In the genomic region with DNA sequence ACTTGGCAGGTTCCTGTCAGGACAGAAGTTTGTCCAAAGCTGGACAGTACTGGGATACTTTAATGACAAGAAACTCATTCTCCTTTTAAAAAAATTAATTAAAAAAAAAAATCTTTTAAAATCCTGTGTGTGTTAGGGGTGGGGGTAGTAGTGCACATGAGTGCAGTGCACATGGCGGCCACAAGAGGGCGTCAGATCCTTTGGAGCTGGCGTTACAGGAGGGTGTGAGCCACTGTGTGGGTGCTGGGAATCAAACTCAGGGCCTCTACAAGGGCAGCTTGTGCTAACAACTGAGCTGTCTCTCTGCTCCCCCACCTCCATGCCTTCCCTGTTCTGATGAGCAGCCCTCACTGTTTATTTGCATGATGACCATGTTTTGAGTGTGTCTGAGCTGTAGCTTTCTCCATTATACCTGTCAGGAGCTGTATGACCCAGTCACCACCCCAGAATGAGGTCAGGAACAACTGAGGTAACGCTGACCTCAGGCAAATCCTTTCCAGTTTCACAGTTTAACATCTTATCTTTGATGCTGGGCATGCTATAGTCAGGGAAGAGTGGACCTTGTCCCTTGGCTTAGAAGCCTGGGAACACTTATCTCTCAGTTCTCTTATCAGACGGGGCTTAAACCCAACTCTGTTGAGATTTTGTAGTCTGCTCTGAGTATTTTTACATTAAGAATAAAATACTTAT, we compare ENCODE assay signal across 15 mouse cellular contexts. TPM values are rescaled to one million over a fixed set of nuclear protein-coding genes. Genes with fewer than 3 reads are reported as not detected.
DNase-seq lines count a peak whose midpoint lies in the region; ATAC-seq and TF ChIP-seq lines count a peak whose summit lies in the region.
"Had no signal": no experiment of that assay in that cellular context is flagged by ENCODE, and none has a peak within 500 bp of the region (broad histone marks: within the 10 kb centered on the region; RNA-seq: fewer than 3 reads in every experiment).

No protein-coding gene starts in this region.

- H3K27me3 ChIP-seq in heart, embryonic 12.5 days (replicated peaks), result no peaks in the 10 kb centered on the region
- no peaks in the 10 kb centered on the region for H3K27me3 ChIP-seq in lung, embryonic 14.5 days (ENCODE audit: insufficient read depth, low read length)
- no peaks in the 10 kb centered on the region for H3K27me3 ChIP-seq in liver, postnatal 0 days (ENCODE audit: insufficient read depth, low read length)
- H3K27me3 ChIP-seq: kidney, embryonic 15.5 days; liver, embryonic 15.5 days; midbrain, embryonic 12.5 days had no signal

- no peak overlapping the region for H3K9ac ChIP-seq in heart, embryonic 12.5 days
- H3K9ac ChIP-seq in lung, embryonic 14.5 days, result no peak overlapping the region
- H3K9ac ChIP-seq in liver, postnatal 0 days (replicated peaks), result no peak overlapping the region
- H3K9ac ChIP-seq: kidney, embryonic 15.5 days; liver, embryonic 15.5 days; midbrain, embryonic 12.5 days had no signal

- H3K9me3 ChIP-seq in heart, embryonic 12.5 days (replicated peaks), result peaks cover 4% of the 10 kb centered on the region
- H3K9me3 ChIP-seq in lung, embryonic 14.5 days (ENCODE audit: low read depth, low read length), result no peaks in the 10 kb centered on the region
- H3K9me3 ChIP-seq in liver, postnatal 0 days (ENCODE audit: low read length), result no peaks in the 10 kb centered on the region
- H3K9me3 ChIP-seq: kidney, embryonic 15.5 days; liver, embryonic 15.5 days; midbrain, embryonic 12.5 days had no signal

- no peak overlapping the region for H3K4me2 ChIP-seq in heart, embryonic 12.5 days
- no peak overlapping the region for H3K4me2 ChIP-seq in lung, embryonic 14.5 days
- H3K4me2 ChIP-seq in liver, postnatal 0 days (ENCODE audit: low read depth, low read length), result no peak overlapping the region
- H3K4me2 ChIP-seq: kidney, embryonic 15.5 days; liver, embryonic 15.5 days; midbrain, embryonic 12.5 days had no signal

- H3K36me3 ChIP-seq in heart, embryonic 12.5 days, result peaks cover 51% of the 10 kb centered on the region
- H3K36me3 ChIP-seq in lung, embryonic 14.5 days (ENCODE audit: insufficient read depth), result peaks cover 45% of the 10 kb centered on the region
- H3K36me3 ChIP-seq in liver, postnatal 0 days (replicated peaks; ENCODE audit: insufficient read depth, low read length), result peaks cover 41% of the 10 kb centered on the region

- TF ChIP-seq EP300 in liver, postnatal 0 days (IDR thresholded peaks at IDR 0.05; ENCODE audit: low read depth), result no peak

- peaks cover 48% of the 10 kb centered on the region for H3K4me1 ChIP-seq in heart, embryonic 12.5 days (replicated peaks)
- no peaks in the 10 kb centered on the region for H3K4me1 ChIP-seq in lung, embryonic 14.5 days (ENCODE audit: insufficient read depth)
- peaks cover 10% of the 10 kb centered on the region; the same call in 1 of the 2 replicates for H3K4me1 ChIP-seq in liver, postnatal 0 days (ENCODE audit: insufficient read depth)
- H3K4me1 ChIP-seq: forebrain, embryonic 10.5 days; midbrain, embryonic 12.5 days had no signal

- peak; percentile 90 for DNase-seq in heart, adult 11 months
- no peak for DNase-seq in lung, embryonic 14.5 days
- no peak for DNase-seq in lung, postnatal 36 days
- peak; percentile 27 for DNase-seq in R1 (ENCODE audit: low read depth, low spot score)
- DNase-seq in liver, postnatal 0 days, result no peak
- no peak for DNase-seq in adrenal gland, postnatal 4 days (ENCODE audit: low spot score in 2 of 2)
- no peak for DNase-seq in spleen, postnatal 4 days (ENCODE audit: low spot score in 2 of 2)
- DNase-seq: embryo, embryonic 11 days; gastrocnemius, postnatal 25 days; heart, postnatal 36 days had no signal

- ATAC-seq in heart, embryonic 12.5 days (ENCODE audit: insufficient number of reproducible peaks, low FRiP score), result no peak
- ATAC-seq in lung, embryonic 14.5 days (ENCODE audit: insufficient read depth), result no peak
- no peak for ATAC-seq in liver, postnatal 0 days

- TF ChIP-seq CTCF in lung, embryonic 14.5 days (IDR thresholded peaks at IDR 0.05; ENCODE audit: low read depth), result peak; percentile 48
- peak; percentile 56 for TF ChIP-seq CTCF in liver, postnatal 0 days (IDR thresholded peaks at IDR 0.05; ENCODE audit: low read depth)

- H3K4me3 ChIP-seq in heart, embryonic 12.5 days, result no peak overlapping the region
- H3K4me3 ChIP-seq in lung, embryonic 14.5 days (ENCODE audit: low read depth, low read length), result no peak overlapping the region
- no peak overlapping the region for H3K4me3 ChIP-seq in liver, postnatal 0 days (ENCODE audit: low read depth, low read length)
- H3K4me3 ChIP-seq: forebrain, embryonic 10.5 days; kidney, embryonic 15.5 days; liver, embryonic 15.5 days; midbrain, embryonic 12.5 days had no signal

- H3K27ac ChIP-seq in heart, embryonic 12.5 days (ENCODE audit: poor library complexity, severe bottlenecking), result no peak overlapping the region
- no peak overlapping the region for H3K27ac ChIP-seq in lung, embryonic 14.5 days (ENCODE audit: low read depth)
- no peak overlapping the region for H3K27ac ChIP-seq in liver, postnatal 0 days (ENCODE audit: low read depth)
- H3K27ac ChIP-seq: forebrain, embryonic 10.5 days; kidney, embryonic 15.5 days; liver, embryonic 15.5 days; midbrain, embryonic 12.5 days had no signal

- WGBS in heart, embryonic 12.5 days, result 64% methylated on average over 5 of the region's 5 CpGs
- 74% methylated on average over 5 of the region's 5 CpGs for WGBS in lung, embryonic 14.5 days
- 66% methylated on average over 5 of the region's 5 CpGs for WGBS in liver, postnatal 0 days (ENCODE audit: insufficient replicate concordance)

RNA-seq across cellular contexts. Expression of gene Snrk, which starts 39.5 kb away (rescaled TPM):
- 53.4 and 62.3 TPM in 2 replicates for polyA plus RNA-seq in heart, embryonic 12.5 days (2016; fragmentation: Nextera tagmentation; extraction: Ambion mirVana)
- polyA plus RNA-seq in lung, embryonic 14.5 days (2014; fragmentation: Nextera tagmentation; extraction: Ambion mirVana), result 57.9 and 58.4 TPM in 2 replicates
- 24.0 and 25.5 TPM in 2 replicates for polyA plus RNA-seq in liver, postnatal 0 days (2015; fragmentation: Nextera tagmentation; extraction: Ambion mirVana)
- 100 to 1,000 TPM; 168 to 184 TPM for total RNA-seq in adrenal gland, postnatal 4 days (2021)

Comparison
In these comparisons a context has a peak if more than half of its experiments do, and no peak if none do; other contexts are left out.
1. DNase-seq: peak in heart, adult 11 months (single experiment) and R1 (single experiment); none in lung, embryonic 14.5 days (single experiment), lung, postnatal 36 days (single experiment), liver, postnatal 0 days (single experiment), adrenal gland, postnatal 4 days (0 of 2) and spleen, postnatal 4 days (0 of 2).